Mouse (Mus musculus): Measurements from ENCODE around the gene Acox3. TPM values are rescaled to one million over a fixed set of nuclear protein-coding genes. Genes with fewer than 3 reads are reported as not detected.
A peak's percentile ranks its signal among the peaks of the same experiment; 100 is the strongest.

Gene Acox3
- polyA plus RNA-seq, 1 experiment from 2014 or later, result 13.1 TPM

GRCm38 (mm10) chr5:35629333-35629732 is 46.5 kb downstream of the Acox3 start:
- no peak for ATAC-seq (ENCODE audit: low FRiP score, low TSS enrichment)
- Histone ChIP-seq H3K9ac (ENCODE audit: low read depth, low read length) (no peak overlapping the region), H3K36me3 (ENCODE audit: control insufficient read depth, insufficient read depth, low read length) (no peaks in the 10 kb centered on the region), H3K4me3 (ENCODE audit: low read length) (no peak overlapping the region), H3K27ac (ENCODE audit: low read depth, low read length) (no peak overlapping the region), H3K27me3 (ENCODE audit: control insufficient read depth, insufficient read depth, low read length) (no peaks in the 10 kb centered on the region), H3K4me2 (replicated peaks; ENCODE audit: low read depth, low read length) (no peak overlapping the region), H3K4me1 (ENCODE audit: control insufficient read depth, insufficient read depth, low read length) (0 out of 2 replicates have a peak, but pooled peaks cover 4% of the 10 kb centered on the region), H3K9me3 (ENCODE audit: control insufficient read depth, low read length) (no peaks in the 10 kb centered on the region)

GRCm38 (mm10) chr5:35630706-35631105 is 47.9 kb downstream of the Acox3 start:
- Histone ChIP-seq H3K4me2 (replicated peaks; ENCODE audit: low read depth, low read length) (no peak overlapping the region), H3K4me1 (ENCODE audit: control insufficient read depth, insufficient read depth, low read length) (no peaks in the 10 kb centered on the region), H3K4me3 (ENCODE audit: low read length) (no peak overlapping the region), H3K9me3 (ENCODE audit: control insufficient read depth, low read length) (no peaks in the 10 kb centered on the region), H3K27me3 (ENCODE audit: control insufficient read depth, insufficient read depth, low read length) (no peaks in the 10 kb centered on the region), H3K9ac (ENCODE audit: low read depth, low read length) (no peak overlapping the region), H3K36me3 (ENCODE audit: control insufficient read depth, insufficient read depth, low read length) (no peaks in the 10 kb centered on the region), H3K27ac (ENCODE audit: low read depth, low read length) (no peak overlapping the region)
- WGBS, result 94% methylated on average over 1 of the region's 1 CpGs
- no peak for ATAC-seq (ENCODE audit: low FRiP score, low TSS enrichment)

GRCm38 (mm10) chr5:35631224-35631623 is 48.4 kb downstream of the Acox3 start:
- Histone ChIP-seq H3K4me1 (ENCODE audit: control insufficient read depth, insufficient read depth, low read length) (no peaks in the 10 kb centered on the region), H3K27me3 (ENCODE audit: control insufficient read depth, insufficient read depth, low read length) (no peaks in the 10 kb centered on the region), H3K27ac (ENCODE audit: low read depth, low read length) (no peak overlapping the region), H3K4me2 (replicated peaks; ENCODE audit: low read depth, low read length) (no peak overlapping the region), H3K4me3 (ENCODE audit: low read length) (no peak overlapping the region), H3K36me3 (ENCODE audit: control insufficient read depth, insufficient read depth, low read length) (no peaks in the 10 kb centered on the region), H3K9ac (ENCODE audit: low read depth, low read length) (no peak overlapping the region), H3K9me3 (ENCODE audit: control insufficient read depth, low read length) (no peaks in the 10 kb centered on the region)
- WGBS, result 82% methylated on average over 3 of the region's 3 CpGs
- ATAC-seq (ENCODE audit: low FRiP score, low TSS enrichment), result no peak

GRCm38 (mm10) chr5:35631755-35632154 is 48.9 kb downstream of the Acox3 start:
- Histone ChIP-seq H3K9ac (ENCODE audit: low read depth, low read length) (no peak overlapping the region), H3K9me3 (ENCODE audit: control insufficient read depth, low read length) (no peaks in the 10 kb centered on the region), H3K36me3 (ENCODE audit: control insufficient read depth, insufficient read depth, low read length) (no peaks in the 10 kb centered on the region), H3K4me1 (ENCODE audit: control insufficient read depth, insufficient read depth, low read length) (no peaks in the 10 kb centered on the region), H3K27me3 (ENCODE audit: control insufficient read depth, insufficient read depth, low read length) (no peaks in the 10 kb centered on the region), H3K4me3 (ENCODE audit: low read length) (no peak overlapping the region), H3K27ac (ENCODE audit: low read depth, low read length) (no peak overlapping the region), H3K4me2 (replicated peaks; ENCODE audit: low read depth, low read length) (no peak overlapping the region)
- 73% methylated on average over 5 of the region's 5 CpGs for WGBS
- ATAC-seq (ENCODE audit: low FRiP score, low TSS enrichment), result no peak

GRCm38 (mm10) chr5:35632841-35633240 is 50.0 kb downstream of the Acox3 start:
- H3K9me3 ChIP-seq (ENCODE audit: control insufficient read depth, low read length), result no peaks in the 10 kb centered on the region
- no peak overlapping the region for H3K4me2 ChIP-seq (replicated peaks; ENCODE audit: low read depth, low read length)
- no peaks in the 10 kb centered on the region for H3K4me1 ChIP-seq (ENCODE audit: control insufficient read depth, insufficient read depth, low read length)
- no peaks in the 10 kb centered on the region for H3K27me3 ChIP-seq (ENCODE audit: control insufficient read depth, insufficient read depth, low read length)
- no peaks in the 10 kb centered on the region for H3K36me3 ChIP-seq (ENCODE audit: control insufficient read depth, insufficient read depth, low read length)
- H3K27ac ChIP-seq (ENCODE audit: low read depth, low read length), result no peak overlapping the region
- WGBS, result 95% methylated on average over 6 of the region's 6 CpGs
- no peak overlapping the region for H3K9ac ChIP-seq (ENCODE audit: low read depth, low read length)
- no peak overlapping the region for H3K4me3 ChIP-seq (ENCODE audit: low read length)
- ATAC-seq (ENCODE audit: low FRiP score, low TSS enrichment), result no peak

GRCm38 (mm10) chr5:35636016-35636415 is 53.2 kb downstream of the Acox3 start:
- 77% methylated on average over 2 of the region's 2 CpGs for WGBS
- no peak overlapping the region for H3K4me2 ChIP-seq (replicated peaks; ENCODE audit: low read depth, low read length)
- no peak overlapping the region for H3K4me3 ChIP-seq (ENCODE audit: low read length)
- H3K27me3 ChIP-seq (ENCODE audit: control insufficient read depth, insufficient read depth, low read length), result no peaks in the 10 kb centered on the region
- no peaks in the 10 kb centered on the region for H3K36me3 ChIP-seq (ENCODE audit: control insufficient read depth, insufficient read depth, low read length)
- H3K4me1 ChIP-seq (ENCODE audit: control insufficient read depth, insufficient read depth, low read length), result no peaks in the 10 kb centered on the region
- no peaks in the 10 kb centered on the region for H3K9me3 ChIP-seq (ENCODE audit: control insufficient read depth, low read length)
- no peak overlapping the region for H3K9ac ChIP-seq (ENCODE audit: low read depth, low read length)
- no peak overlapping the region for H3K27ac ChIP-seq (ENCODE audit: low read depth, low read length)
- no peak for ATAC-seq (ENCODE audit: low FRiP score, low TSS enrichment)

GRCm38 (mm10) chr5:35641961-35642584 is 59.2 kb downstream of the Acox3 start:
- no peaks in the 10 kb centered on the region for H3K9me3 ChIP-seq (ENCODE audit: control insufficient read depth, low read length)
- peak overlapping the region; percentile 28; the same call in 1 of the 2 replicates for H3K9ac ChIP-seq (ENCODE audit: low read depth, low read length)
- peak overlapping the region; percentile 59; the same call in 1 of the 2 replicates for H3K27ac ChIP-seq (ENCODE audit: low read depth, low read length)
- WGBS, result 17% methylated on average over 10 of the region's 10 CpGs
- H3K4me3 ChIP-seq (ENCODE audit: low read length), result no peak overlapping the region
- H3K4me1 ChIP-seq (ENCODE audit: control insufficient read depth, insufficient read depth, low read length), result peaks cover 16% of the 10 kb centered on the region
- ATAC-seq (ENCODE audit: low FRiP score, low TSS enrichment), result peak; percentile 83
- 0 out of 2 replicates have a peak overlapping the region, but pooled peaks have one; percentile 2 for H3K4me2 ChIP-seq (replicated peaks; ENCODE audit: low read depth, low read length)
- H3K36me3 ChIP-seq (ENCODE audit: control insufficient read depth, insufficient read depth, low read length), result no peaks in the 10 kb centered on the region
- no peaks in the 10 kb centered on the region for H3K27me3 ChIP-seq (ENCODE audit: control insufficient read depth, insufficient read depth, low read length)

GRCm38 (mm10) chr5:35643401-35644048 is 60.7 kb downstream of the Acox3 start:
- Histone ChIP-seq H3K4me1 (ENCODE audit: control insufficient read depth, insufficient read depth, low read length) (peaks cover 20% of the 10 kb centered on the region), H3K4me3 (ENCODE audit: low read length) (no peak overlapping the region), H3K27me3 (ENCODE audit: control insufficient read depth, insufficient read depth, low read length) (no peaks in the 10 kb centered on the region), H3K27ac (ENCODE audit: low read depth, low read length) (no peak overlapping the region), H3K9ac (ENCODE audit: low read depth, low read length) (no peak overlapping the region), H3K9me3 (ENCODE audit: control insufficient read depth, low read length) (no peaks in the 10 kb centered on the region), H3K36me3 (ENCODE audit: control insufficient read depth, insufficient read depth, low read length) (no peaks in the 10 kb centered on the region), H3K4me2 (replicated peaks; ENCODE audit: low read depth, low read length) (no peak overlapping the region)
- no peak for ATAC-seq (ENCODE audit: low FRiP score, low TSS enrichment)
- WGBS, result 86% methylated on average over 9 of the region's 9 CpGs

- ATAC-seq (ENCODE audit: low FRiP score, low TSS enrichment), result no peak
- H3K4me3 ChIP-seq (ENCODE audit: low read length), result no peak overlapping the region
- no peaks in the 10 kb centered on the region for H3K27me3 ChIP-seq (ENCODE audit: control insufficient read depth, insufficient read depth, low read length)
- WGBS, result 51% methylated on average over 4 of the region's 4 CpGs
- no peak overlapping the region for H3K9ac ChIP-seq (ENCODE audit: low read depth, low read length)
- no peaks in the 10 kb centered on the region for H3K9me3 ChIP-seq (ENCODE audit: control insufficient read depth, low read length)
- H3K4me1 ChIP-seq (ENCODE audit: control insufficient read depth, insufficient read depth, low read length), result peaks cover 20% of the 10 kb centered on the region
- H3K36me3 ChIP-seq (ENCODE audit: control insufficient read depth, insufficient read depth, low read length), result no peaks in the 10 kb centered on the region
- no peak overlapping the region for H3K27ac ChIP-seq (ENCODE audit: low read depth, low read length)
- H3K4me2 ChIP-seq (replicated peaks; ENCODE audit: low read depth, low read length), result no peak overlapping the region
Observed at GRCm38 (mm10) chr5:35644082-35644481, 61.2 kb downstream of the Acox3 start.
